Mouse (Mus musculus) erythroid progenitor cell, adult 5-6 weeks (primary cell): ENCODE data around the gene Shank2. TPM values are rescaled to one million over a fixed set of nuclear protein-coding genes. Genes with fewer than 3 reads are reported as not detected.
A peak's percentile ranks its signal among the peaks of the same experiment; 100 is the strongest.

ENCODE experiments used
- ATAC-seq: replicated peaks from 2 replicates; pipeline ENCODE4 v1.8.0; 2016; ENCODE audit warnings: moderate number of reproducible peaks, mild to moderate bottlenecking, moderate TSS enrichment, inconsistent platforms; ENCODE audit not compliant: poor library complexity, low FRiP score, severe bottlenecking
- total RNA-seq, 2 experiments: library from RNA; stranded (forward) in 1 of 2; stranded (reverse) in 1 of 2; fragments of 150-400 nt in 1 of 2; fragments of 186-747, 209-891 nt in 1 of 2; gene quantifications; 2 replicates each; pipeline versions ENCODE4 v1.2.3 to v1.2.4; 2015 to 2017; ENCODE audit warnings: low replicate concordance in 2 of 2

Shank2 gene
- total RNA-seq, 2 experiments from 2014 or later, result 1.3 TPM; not detected in 1

DNA sequence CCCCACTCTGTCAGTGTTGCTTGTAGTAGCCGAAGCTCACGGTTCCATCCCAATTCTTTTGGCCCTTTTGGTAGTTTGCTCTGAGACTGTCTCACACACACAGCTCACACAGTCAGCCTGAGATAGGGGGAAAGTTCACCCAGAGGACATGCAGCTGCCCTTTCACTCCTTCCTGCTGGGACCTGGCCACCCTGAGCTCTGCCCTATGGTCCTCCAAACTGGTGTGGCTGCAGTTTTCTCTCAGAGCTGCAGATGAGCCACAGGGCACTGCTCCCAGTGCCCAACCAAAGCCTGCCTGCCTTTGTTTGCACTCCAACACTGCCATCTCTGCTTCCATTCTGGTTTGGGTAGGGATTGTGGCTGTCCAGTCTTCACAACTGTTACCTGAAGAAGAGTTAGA is 388.0 kb downstream of the Shank2 start:
- ATAC-seq, result no peak

DNA sequence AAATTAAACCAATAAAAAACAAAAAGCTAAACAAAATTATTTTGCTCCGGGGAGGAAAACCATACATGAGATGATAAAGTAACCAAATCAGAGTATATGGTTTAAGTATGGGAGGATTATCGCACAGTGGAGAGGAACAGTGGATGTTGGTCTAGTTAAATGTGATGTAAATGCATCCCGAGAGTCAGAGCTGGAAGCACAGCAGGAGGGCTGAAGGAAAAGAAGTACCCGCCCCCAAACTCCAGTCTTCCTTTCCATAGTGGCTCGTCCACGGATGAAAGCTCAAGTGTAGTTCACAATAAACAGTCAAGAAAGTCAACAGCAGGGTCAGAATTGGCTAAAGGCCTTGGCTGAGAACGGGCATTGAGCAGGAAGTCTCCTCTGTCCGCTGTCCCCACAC is 388.9 kb downstream of the Shank2 start:
- no peak for ATAC-seq

DNA sequence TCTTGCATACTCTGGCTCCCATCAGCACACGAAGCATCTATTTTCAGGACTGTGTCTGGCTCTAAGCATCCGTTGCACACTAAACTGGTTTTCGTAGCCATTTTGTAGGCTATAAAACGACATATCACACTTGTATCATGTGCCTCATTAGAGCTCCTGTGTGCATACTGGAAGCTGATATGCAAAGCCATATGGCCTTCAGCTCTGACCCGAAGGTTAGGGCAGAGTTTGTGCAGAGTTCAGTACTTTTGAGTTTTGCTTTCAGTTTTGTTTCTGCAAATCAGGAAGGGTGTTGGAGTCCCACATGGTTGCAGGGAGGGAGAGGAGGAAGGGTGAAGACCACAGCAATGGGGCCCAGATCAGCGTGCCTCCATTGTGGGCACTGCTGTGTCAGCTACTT is 390.0 kb downstream of the Shank2 start:
- no peak for ATAC-seq

DNA sequence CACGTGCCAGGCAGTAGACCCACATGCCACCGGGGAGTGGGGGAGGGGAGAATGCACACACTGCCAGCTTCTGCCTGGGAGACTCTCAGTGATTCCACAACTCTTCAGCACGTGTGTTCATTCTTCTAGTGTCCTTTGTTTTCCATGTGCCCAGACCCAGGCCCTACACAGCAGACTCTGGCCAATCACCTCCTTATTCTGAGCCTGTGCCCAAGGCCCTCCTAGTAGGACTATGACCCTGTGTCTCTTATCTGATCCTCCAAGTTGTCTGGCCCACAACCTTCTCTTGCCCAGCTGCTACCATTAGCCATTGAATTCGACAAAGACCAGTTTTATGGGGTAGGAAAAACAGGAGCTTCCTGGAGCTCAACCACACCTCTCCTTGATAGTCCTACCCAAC is 400.8 kb downstream of the Shank2 start:
- ATAC-seq, result no peak

DNA sequence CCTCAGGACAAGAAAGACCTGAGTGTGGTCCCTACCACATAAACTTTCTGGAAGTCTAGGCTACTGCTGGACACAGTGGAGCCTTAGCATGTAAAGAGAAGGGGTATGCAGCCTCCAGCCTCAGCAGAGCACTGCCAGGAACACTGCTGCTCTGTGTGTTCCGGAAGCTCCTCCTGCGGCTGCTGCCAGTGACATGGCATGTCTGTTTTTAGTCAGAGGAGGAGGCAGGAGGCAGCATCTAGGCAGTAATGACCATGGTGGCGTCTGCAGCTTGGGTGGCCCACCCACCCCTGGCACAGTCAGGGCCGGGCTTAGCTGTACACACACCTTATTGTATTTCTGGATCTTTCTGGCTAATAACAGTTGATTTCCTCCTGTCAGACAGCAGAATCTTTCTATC is 405.9 kb downstream of the Shank2 start:
- ATAC-seq, result no peak

DNA sequence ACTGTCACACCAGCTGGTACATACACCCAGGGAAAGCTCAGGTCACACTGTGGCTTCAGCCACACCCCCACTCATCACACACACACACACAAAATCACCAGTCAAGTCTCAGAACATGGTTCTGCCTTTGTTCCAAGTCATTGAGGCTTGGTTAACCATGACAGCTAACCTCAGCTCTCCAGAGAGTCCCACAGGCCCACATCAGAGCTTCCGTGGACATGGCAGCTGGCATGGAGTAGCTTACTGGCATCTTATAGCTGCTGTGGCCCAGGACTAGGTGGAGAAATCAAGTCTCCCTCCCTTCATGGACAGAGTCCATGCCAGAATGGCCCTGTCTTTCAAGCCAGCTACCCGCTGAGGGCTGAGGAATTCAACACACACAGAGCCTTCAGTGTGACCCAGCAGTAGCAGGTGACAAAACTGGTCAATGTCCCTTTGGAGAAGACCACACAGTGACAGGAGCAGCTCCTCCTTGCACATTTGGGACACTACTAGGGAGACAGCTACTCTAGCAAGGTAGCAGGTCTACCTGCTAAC is 406.8 kb downstream of the Shank2 start:
- no peak for ATAC-seq

DNA sequence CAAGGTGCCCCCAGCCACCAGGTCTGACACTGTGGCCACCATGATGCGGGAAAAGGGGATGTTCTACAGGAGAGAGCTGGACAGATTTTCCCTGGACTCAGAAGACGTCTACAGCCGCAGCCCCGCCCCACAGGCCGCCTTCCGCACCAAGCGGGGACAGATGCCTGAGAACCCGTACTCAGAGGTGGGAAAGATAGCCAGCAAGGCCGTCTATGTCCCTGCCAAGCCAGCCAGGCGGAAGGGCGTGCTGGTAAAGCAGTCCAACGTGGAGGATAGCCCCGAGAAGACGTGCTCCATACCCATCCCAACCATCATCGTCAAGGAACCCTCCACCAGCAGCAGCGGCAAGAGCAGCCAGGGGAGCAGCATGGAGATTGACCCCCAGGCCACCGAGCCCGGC is 408.0 kb downstream of the Shank2 start:
- ATAC-seq, result no peak

DNA sequence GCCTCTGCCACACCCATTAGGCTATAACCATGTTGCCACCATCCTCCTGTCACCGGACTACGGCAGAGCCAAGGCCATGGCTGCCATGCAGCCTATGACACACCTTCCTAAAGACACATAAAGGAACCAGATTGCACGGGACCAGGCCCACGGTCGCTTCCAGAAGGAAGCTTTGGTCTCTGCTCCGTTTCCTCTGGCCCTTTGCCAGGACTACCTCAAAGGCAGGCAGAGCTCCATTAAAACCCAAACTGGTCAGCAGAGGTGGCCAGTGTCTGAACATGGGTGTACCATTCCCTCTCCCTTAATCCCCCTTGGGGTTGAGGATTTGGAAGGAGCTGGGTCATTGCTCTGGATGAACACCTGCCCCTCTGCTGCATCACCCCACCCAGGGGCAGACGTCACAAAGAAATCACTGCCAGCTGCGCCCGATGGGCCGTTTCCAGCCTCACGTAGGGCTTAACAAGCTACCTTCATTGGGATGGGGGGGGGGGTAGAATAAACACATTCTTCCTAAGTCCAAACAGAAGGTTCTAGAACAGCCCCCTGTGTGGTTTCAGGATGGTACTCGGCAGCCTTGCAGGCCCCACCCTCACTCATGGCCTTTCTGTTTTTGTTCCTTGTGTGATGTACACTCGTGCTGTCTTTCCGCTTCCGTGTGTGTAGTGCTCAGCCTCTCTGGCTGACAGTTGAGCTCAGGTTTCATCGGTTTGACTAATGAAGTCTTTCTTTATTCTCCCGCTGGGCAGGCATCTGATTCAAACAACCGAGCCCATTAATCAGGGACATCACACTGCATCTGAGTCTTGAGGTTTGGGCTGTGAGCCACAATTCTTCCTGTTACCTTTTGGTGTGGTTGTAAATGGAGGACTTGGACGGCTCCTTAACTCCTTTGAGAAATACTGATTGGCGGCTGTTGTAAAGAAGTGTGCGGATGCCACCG is 410.5 kb downstream of the Shank2 start:
- ATAC-seq, result no peak

DNA sequence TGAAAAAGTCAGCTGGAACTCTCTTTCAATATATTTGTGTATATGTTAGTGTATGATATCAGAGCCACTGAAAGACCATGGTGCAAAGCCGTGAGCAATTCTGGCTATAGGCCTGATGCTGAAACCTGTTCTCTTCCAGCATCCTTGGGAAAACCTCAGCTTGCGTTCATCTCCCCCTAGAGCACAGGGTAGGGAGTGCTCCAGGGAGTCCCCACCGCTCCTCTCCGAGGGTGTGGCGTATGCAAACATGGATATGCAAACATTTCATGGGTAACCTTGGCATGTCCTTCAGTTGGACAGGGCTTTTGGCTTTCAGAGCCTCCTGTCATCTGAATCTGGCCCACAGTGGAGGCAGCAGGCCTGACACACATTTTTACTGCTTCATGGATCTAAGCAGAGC is 412.9 kb downstream of the Shank2 start:
- no peak for ATAC-seq

DNA sequence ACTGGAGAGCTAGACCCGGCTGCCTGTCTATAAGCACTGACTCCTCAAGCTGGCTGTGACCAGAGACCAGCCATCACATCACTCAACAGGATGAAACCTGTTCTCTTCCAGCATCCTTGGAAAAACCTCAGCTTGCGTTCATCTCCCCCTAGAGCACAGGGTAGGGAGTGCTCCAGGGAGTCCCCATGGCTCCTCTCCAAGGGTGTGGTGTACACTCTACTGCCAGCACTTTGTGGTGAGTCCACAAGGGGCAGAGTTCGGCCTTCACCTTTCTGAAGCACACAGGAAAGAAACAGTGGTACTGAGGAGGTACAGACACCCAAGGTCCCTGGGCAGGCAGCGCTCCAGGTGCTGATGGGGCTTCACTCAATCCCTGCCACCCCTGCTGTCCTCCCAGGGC is 414.1 kb downstream of the Shank2 start:
- no peak for ATAC-seq

DNA sequence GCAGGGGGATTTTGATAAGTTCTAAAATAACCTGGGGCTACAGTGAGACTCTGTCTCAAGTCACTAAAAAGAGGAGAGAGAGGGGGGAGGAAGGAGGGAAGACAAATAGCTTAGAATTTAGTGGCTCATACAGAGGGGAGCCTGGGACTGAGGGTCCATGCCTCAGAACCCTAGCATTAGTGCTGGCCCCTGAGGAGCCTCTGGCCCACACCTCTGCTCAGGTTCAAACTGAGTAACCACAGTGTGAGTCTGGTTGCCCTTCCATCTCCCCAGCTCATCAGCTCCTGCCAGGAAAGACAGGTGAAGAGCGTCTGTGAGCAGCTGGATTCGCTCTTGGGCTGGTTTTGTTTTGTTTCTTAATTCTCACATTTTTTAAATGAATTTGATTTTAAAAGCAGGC is 415.5 kb downstream of the Shank2 start:
- ATAC-seq, result no peak

DNA sequence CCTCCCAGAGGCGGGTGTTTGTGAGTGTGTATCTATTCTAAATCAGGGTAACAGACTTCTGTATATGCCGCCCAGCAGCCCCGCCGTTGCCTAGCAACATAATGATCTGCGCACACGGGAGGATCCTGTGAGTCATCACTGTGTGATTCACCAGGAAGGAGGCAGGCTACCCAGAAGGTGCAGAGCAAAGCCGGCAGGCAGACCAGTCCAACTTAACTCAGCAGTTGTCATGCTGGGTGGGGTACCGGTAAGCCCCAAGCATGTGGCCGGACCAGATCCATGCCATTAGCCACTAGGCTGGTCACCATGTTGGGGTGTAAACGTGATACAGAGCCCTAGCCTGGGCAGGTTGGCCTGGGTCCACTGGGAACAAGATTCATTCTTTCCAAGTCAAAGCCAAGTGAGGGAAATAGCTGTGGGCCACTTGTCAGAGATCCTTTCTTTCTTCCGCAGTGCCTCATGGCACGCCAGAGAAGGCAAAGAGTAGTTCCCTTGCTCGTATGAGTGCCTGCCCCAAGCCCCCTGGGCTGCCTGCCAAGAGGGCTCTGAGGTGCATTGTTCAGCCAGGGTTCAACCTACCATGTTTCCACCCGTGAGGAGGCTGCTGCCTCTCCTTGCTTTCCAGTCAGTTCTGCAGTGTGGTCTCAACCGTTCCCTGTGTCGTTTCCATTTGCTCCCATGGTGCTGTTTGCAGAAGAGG is 416.1 kb downstream of the Shank2 start:
- ATAC-seq, result no peak

DNA sequence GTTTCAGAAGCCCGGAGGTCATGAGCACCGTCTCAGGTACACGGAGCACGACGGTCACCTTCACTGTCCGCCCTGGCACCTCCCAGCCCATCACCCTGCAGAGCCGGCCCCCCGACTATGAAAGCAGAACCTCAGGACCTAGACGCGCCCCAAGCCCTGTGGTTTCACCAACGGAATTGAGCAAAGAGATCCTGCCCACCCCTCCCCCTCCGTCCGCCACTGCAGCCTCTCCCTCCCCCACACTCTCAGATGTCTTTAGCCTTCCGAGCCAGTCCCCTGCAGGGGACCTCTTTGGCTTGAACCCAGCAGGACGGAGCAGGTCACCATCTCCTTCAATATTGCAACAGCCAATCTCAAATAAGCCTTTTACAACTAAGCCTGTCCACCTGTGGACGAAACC is 418.8 kb downstream of the Shank2 start:
- no peak for ATAC-seq

DNA sequence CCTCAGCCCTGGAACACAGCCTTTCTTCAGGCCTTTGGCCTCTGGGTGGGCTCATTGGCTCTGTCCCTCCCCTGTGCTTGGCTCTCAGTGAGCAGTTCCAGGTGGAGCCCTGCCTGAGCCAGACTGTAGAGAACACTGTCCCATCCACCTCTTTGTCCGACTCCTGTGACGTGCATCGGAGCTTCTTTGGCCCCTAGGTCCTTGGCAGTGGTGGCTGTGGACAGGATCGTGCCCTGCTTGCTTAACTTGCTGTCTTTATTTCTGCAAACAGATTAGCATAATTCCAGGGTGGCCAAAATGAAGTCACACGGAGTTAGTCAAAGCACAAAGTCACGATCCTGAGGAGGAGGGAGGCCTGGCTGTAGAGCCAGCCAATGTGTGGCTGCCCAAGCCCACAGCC is 419.8 kb downstream of the Shank2 start:
- ATAC-seq, result no peak

DNA sequence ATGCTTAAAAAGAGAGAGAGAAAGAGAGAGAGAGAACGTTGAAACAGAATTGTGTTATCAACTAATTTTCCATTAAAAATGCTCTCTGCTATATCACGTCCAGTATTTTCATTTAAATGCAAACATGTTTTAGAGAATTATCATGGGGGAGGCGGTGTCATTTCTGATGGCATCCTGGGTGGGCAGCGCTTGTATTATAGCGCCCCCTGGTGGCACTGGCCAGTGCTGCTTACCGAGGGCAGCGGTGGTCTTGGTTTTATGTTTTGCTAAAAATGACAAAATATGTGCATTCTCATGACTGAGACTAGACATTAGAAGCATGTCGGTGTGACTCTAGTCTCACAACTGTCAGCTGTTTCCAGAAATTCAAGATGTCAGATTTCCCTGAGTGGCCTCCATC is 424.2 kb downstream of the Shank2 start:
- 0 out of 2 replicates have a peak, but pooled peaks have one; percentile 16 for ATAC-seq

DNA sequence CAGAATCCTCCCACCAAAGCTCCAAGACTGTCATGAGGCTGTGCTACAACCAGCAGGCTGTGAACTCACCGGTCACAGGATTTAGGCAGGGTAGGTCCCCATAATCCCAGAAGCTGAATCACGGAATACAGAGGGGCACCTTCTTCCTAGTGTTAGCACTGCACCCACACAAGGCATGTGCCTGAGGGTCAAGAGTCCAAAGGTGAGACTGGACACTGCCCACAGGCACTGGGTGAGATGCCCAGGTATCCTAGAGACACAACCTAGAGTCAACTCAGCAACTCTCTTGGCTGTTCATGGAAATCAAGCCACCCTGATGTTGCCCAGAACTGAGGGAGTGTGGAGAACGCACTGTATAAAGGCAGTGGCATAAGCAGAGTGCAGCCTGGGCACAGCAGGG is 424.9 kb downstream of the Shank2 start:
- ATAC-seq, result no peak

DNA sequence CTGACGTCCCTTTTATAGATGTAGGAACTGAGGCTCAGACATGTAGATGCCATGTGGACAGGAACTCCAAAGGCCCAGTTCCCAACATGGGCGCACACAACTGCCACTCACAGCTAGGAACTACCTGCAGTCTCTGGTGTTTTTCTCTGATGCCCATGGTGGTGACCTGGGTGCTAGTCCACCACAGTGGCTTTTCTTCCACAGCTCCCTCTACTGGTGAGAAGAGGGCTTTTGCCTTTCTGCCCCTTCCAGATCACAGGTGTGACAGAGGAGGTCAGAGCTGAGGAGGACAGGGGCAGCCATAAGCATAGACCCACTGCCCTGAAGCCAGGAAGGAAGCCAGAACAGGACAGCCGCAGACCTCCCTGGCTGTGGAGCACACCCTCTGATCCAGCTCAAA is 425.7 kb downstream of the Shank2 start:
- ATAC-seq, result no peak

DNA sequence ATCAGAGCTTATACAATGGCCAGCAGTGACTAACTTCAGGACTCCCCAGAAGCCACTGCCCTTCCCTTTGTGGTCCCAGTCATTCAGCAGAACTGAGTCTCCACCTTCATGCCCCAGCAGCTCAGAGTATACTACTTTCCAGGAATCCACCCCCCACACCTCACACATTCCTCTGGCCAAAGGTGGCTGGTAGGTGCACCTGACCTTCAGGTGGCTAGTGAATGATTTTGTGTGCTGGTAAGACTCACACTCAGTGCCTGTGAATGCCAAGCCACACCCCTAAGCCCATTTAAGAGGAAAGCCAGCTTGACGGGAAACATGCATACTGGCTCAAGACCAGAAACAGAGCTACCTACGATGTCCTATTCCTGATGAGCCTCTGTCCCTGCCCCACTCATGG is 431.2 kb downstream of the Shank2 start:
- ATAC-seq, result no peak

DNA sequence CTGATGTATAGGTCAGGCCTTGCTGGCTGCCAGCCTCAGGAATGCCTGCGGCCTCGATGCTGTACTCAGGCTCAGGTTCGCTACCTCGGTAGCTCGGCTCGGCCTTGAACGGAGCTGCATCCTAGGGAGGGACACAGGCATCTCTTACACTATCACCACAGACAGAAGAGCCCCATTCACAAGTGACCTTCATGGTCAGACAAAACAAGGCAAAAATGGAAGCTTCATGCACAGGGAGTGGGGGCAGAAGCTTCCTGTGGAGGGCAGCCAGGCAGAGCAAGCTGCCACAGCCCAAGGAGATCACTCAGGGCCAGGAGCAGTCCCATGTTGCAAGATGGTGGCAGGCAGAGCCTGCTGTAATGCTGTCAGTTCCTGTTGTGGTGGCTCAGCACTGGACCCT is 437.1 kb downstream of the Shank2 start:
- ATAC-seq, result no peak

DNA sequence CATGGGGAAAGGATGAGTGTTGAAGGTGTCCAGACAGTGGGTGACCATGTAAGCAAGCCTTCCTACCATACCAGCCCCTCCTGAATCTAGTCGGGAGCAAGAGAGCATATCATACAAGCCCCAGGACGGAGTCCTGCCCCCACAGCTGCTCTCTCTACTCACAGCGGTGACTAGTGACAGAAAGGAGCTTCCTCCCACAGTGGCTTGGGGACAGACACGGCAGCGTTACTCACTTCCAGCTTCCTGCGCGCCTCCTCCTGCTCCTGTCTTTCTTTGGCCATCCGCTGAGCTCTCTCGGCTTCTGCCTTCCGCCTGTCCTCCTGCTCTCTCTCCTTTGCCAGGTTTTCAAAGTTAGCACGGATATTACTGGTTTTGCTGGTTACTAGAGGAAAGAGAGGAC is 439.7 kb downstream of the Shank2 start:
- ATAC-seq, result no peak

DNA sequence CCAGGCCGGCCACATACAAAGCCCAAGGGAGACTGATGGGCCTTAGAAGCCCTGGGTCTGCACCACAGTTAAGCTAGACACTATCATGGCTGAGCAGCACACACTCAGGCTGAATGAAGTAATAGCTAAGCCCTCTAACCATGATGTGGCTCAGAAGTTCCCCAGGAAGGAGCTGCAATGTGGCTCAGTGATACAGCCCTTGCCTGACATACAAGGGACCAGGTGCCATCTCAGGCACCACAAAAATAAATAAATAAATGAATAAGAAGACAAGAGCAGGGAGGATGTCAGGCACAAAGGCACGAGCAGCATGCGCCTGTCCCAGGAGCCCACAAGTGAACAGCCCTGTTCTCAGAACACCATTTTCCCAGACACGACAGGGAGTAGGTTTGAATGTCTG is 440.2 kb downstream of the Shank2 start:
- ATAC-seq, result no peak
